Mouse (Mus musculus): ENCODE results near the gene Gm16181. TPM values are rescaled to one million over a fixed set of nuclear protein-coding genes. Genes with fewer than 3 reads are reported as not detected.
A peak's percentile ranks its signal among the peaks of the same experiment; 100 is the strongest.

The Gm16181 gene
- polyA plus RNA-seq, 1 experiment: not detected

- Histone ChIP-seq H3K4me3 (ENCODE audit: control insufficient read depth, insufficient read depth, low read length) (no peak overlapping the region), H3K27me3 (ENCODE audit: control insufficient read depth, insufficient read depth, low read length) (no peaks in the 10 kb centered on the region), H3K36me3 (ENCODE audit: control insufficient read depth, insufficient read depth, low read length) (peaks cover 74% of the 10 kb centered on the region), H3K27ac (ENCODE audit: control insufficient read depth, insufficient read depth, low read length) (no peak overlapping the region), H3K4me1 (replicated peaks; ENCODE audit: control insufficient read depth, insufficient read depth, low read length) (peaks cover 4% of the 10 kb centered on the region)
- DNase-seq: no peak
- TF ChIP-seq POLR2A (IDR thresholded peaks at IDR 0.05; ENCODE audit: control insufficient read depth, extremely low read depth, insufficient read depth, low read length, poor library complexity): no peak
- TF ChIP-seq CTCF (IDR thresholded peaks at IDR 0.05; ENCODE audit: borderline replicate concordance, control insufficient read depth, extremely low read depth, insufficient read depth, low read length, poor library complexity): no peak
- 88% methylated on average over 15 of the region's 15 CpGs for WGBS
These were observed 30.6 kb downstream of the Gm16181 start for GRCm38 (mm10) chr17:35251162-35251719.

GRCm38 (mm10) chr17:35251981-35252380 is 31.3 kb downstream of the Gm16181 start:
- H3K27me3 ChIP-seq (ENCODE audit: control insufficient read depth, insufficient read depth, low read length): no peaks in the 10 kb centered on the region
- TF ChIP-seq POLR2A (IDR thresholded peaks at IDR 0.05; ENCODE audit: control insufficient read depth, extremely low read depth, insufficient read depth, low read length, poor library complexity): no peak
- TF ChIP-seq CTCF (IDR thresholded peaks at IDR 0.05; ENCODE audit: borderline replicate concordance, control insufficient read depth, extremely low read depth, insufficient read depth, low read length, poor library complexity): no peak
- H3K4me3 ChIP-seq (ENCODE audit: control insufficient read depth, insufficient read depth, low read length): no peak overlapping the region
- H3K27ac ChIP-seq (ENCODE audit: control insufficient read depth, insufficient read depth, low read length): no peak overlapping the region
- peaks cover 66% of the 10 kb centered on the region for H3K36me3 ChIP-seq (ENCODE audit: control insufficient read depth, insufficient read depth, low read length)
- 94% methylated on average over 5 of the region's 5 CpGs for WGBS
- H3K4me1 ChIP-seq (replicated peaks; ENCODE audit: control insufficient read depth, insufficient read depth, low read length): no peaks in the 10 kb centered on the region
- DNase-seq: no peak

GRCm38 (mm10) chr17:35252619-35253292 is 32.1 kb downstream of the Gm16181 start:
- 93% methylated on average over 18 of the region's 18 CpGs for WGBS

DNA sequence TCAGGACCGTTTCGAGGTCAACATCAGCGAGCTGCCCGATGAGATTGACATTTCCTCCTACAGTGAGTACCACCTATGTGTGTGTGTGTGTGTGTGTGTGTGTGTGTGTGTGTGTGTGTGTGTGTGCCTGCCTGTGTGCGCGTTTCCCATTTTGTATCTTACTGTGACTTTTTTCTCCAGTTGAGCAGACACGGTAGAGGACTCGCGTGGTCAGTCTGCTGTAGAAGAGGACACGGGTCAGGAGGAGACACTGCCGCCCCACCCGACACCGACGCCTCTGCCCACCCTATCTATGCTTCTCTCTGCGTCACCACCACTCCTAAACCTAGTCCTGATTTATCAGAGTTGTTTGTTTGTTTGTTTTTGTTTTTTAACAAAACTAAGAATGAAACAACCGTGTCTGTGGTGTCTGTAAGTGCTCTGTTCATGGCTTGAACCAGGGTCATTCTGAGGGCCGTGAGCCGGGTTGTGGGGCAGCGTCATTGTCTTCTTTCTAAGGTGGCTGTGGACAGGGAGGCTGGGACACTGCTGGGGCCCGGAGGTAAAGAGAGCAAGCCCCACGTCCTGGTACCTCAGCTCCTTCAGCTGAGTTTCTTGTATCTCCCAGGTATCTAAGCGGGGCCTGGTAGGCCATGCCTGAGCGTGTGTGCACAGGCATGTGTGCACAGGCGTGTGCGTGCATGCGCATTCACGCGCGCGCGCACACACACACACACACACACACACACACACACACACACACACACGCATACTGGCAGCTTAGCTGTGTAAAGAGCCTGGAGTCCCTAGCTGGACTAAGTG is 32.9 kb downstream of the Gm16181 start:
- H3K27ac ChIP-seq (ENCODE audit: control insufficient read depth, insufficient read depth, low read length): no peak overlapping the region
- H3K4me1 ChIP-seq (replicated peaks; ENCODE audit: control insufficient read depth, insufficient read depth, low read length): 0 out of 2 replicates have a peak, but pooled peaks cover 4% of the 10 kb centered on the region
- H3K27me3 ChIP-seq (ENCODE audit: control insufficient read depth, insufficient read depth, low read length): no peaks in the 10 kb centered on the region
- DNase-seq: no peak
- H3K4me3 ChIP-seq (ENCODE audit: control insufficient read depth, insufficient read depth, low read length): no peak overlapping the region
- TF ChIP-seq POLR2A (IDR thresholded peaks at IDR 0.05; ENCODE audit: control insufficient read depth, extremely low read depth, insufficient read depth, low read length, poor library complexity): no peak
- no peak for TF ChIP-seq CTCF (IDR thresholded peaks at IDR 0.05; ENCODE audit: borderline replicate concordance, control insufficient read depth, extremely low read depth, insufficient read depth, low read length, poor library complexity)
- peaks cover 51% of the 10 kb centered on the region for H3K36me3 ChIP-seq (ENCODE audit: control insufficient read depth, insufficient read depth, low read length)
- 93% methylated on average over 32 of the region's 32 CpGs for WGBS

More at GRCm38 (mm10) chr17:35252619-35253292, 32.1 kb downstream of the Gm16181 start:
- Histone ChIP-seq H3K4me3 (ENCODE audit: control insufficient read depth, insufficient read depth, low read length) (no peak overlapping the region), H3K27me3 (ENCODE audit: control insufficient read depth, insufficient read depth, low read length) (no peaks in the 10 kb centered on the region), H3K27ac (ENCODE audit: control insufficient read depth, insufficient read depth, low read length) (no peak overlapping the region), H3K4me1 (replicated peaks; ENCODE audit: control insufficient read depth, insufficient read depth, low read length) (0 out of 2 replicates have a peak, but pooled peaks cover under 1% of the 10 kb centered on the region), H3K36me3 (ENCODE audit: control insufficient read depth, insufficient read depth, low read length) (peaks cover 59% of the 10 kb centered on the region)
- DNase-seq: no peak
- TF ChIP-seq POLR2A (IDR thresholded peaks at IDR 0.05; ENCODE audit: control insufficient read depth, extremely low read depth, insufficient read depth, low read length, poor library complexity) (no peak), CTCF (IDR thresholded peaks at IDR 0.05; ENCODE audit: borderline replicate concordance, control insufficient read depth, extremely low read depth, insufficient read depth, low read length, poor library complexity) (no peak)

- peaks cover 41% of the 10 kb centered on the region for H3K36me3 ChIP-seq (ENCODE audit: control insufficient read depth, insufficient read depth, low read length)
- H3K4me3 ChIP-seq (ENCODE audit: control insufficient read depth, insufficient read depth, low read length): no peak overlapping the region
- no peak for TF ChIP-seq POLR2A (IDR thresholded peaks at IDR 0.05; ENCODE audit: control insufficient read depth, extremely low read depth, insufficient read depth, low read length, poor library complexity)
- peak; percentile 77; the same call in 1 of the 2 replicates for TF ChIP-seq CTCF (IDR thresholded peaks at IDR 0.05; ENCODE audit: borderline replicate concordance, control insufficient read depth, extremely low read depth, insufficient read depth, low read length, poor library complexity)
- H3K27me3 ChIP-seq (ENCODE audit: control insufficient read depth, insufficient read depth, low read length): no peaks in the 10 kb centered on the region
- WGBS: 69% methylated on average over 11 of the region's 11 CpGs
- peaks cover 9% of the 10 kb centered on the region; the same call in 1 of the 2 replicates for H3K4me1 ChIP-seq (replicated peaks; ENCODE audit: control insufficient read depth, insufficient read depth, low read length)
- no peak overlapping the region for H3K27ac ChIP-seq (ENCODE audit: control insufficient read depth, insufficient read depth, low read length)
- peak; percentile 82 for DNase-seq
These were observed 33.8 kb downstream of the Gm16181 start for GRCm38 (mm10) chr17:35254241-35255098.

Data from thymus, adult 2 months (tissue).